Mouse (Mus musculus): ENCODE measurements at regions not wholly inside any gene's neighbourhood (a gene's known extent, or its start where the extent isn't known, plus 50 kb on each side); places are given as distances from the start of the nearest gene placed in this dataset.

- DNase-seq (ENCODE audit: low spot score in 2 of 2) = no peak
Observed at GRCm38 (mm10) chr6:95769808-95770207, 51.2 kb upstream of the Suclg2 start.

GRCm38 (mm10) chr6:95801651-95802050 is 83.1 kb upstream of the Suclg2 start:
- DNase-seq (ENCODE audit: low spot score in 2 of 2) = no peak

DNA sequence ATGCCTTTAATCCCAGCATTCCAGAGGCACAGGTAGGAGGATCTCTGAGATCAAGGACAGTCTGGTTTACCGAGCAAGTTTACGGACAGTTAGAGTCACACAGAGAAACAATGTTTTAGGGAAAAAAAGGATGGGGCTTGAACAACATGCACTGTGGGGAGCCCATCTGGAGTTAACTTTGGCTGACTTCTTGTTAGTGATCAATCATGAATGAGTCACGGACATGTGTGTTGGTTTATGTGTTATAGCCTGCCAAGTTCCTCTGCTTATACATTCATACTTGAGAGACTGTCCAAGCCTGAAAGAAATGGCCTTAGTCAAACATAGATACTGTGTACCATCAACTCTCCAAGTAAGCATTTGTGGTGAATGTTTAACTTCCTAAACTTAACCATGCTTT is 122.9 kb upstream of the Suclg2 start:
- DNase-seq (ENCODE audit: low spot score in 2 of 2) = no peak

DNA sequence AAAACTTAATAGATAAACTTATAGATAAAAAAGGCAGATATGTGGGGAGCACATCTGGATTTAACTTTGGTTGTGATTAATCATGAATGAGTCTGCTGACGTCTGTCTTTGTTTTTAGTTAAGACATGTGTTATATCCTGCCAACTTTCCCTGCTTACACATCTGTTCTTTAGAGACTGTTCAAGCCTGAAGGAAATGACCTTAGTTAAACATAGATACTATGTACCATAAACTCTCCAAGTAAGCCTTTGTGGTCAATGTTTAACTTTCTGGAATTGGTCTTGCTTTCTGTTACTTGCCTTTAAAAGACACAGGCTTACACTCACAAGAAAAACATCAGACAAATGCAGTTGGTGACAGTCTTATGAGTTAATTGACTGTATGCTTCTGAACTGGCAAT is 127.9 kb upstream of the Suclg2 start:
- no peak for DNase-seq (ENCODE audit: low spot score in 2 of 2)

- no peak for DNase-seq (ENCODE audit: low spot score in 2 of 2)
Observed at GRCm38 (mm10) chr6:95875463-95875862, 156.9 kb upstream of the Suclg2 start.

DNA sequence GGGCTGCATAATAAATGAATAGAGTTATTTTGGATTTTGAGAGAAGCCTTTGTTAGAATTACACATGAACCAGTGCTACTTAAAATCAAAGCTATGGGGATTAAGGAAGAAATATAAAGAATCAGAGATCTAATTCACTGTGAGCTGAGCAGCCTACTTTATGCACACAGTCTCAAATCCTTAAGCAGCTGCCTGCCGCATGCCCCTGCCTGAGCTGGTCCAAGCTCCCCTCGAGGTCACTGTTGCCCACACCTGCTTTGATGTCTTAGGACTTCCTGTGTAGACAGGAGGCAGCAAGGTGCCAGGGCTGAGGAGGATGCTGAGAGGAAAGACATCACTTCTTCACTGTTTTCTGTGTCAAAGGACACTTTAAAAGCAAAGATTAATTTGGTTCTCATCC is 157.7 kb upstream of the Suclg2 start:
- DNase-seq (ENCODE audit: low spot score in 2 of 2) = no peak

- DNase-seq (ENCODE audit: low spot score in 2 of 2) = peak in 1 of 2 experiments; percentile 11
Observed at GRCm38 (mm10) chr6:95886645-95887044, 168.0 kb upstream of the Suclg2 start.

- no peak for DNase-seq (ENCODE audit: low spot score in 2 of 2)
Observed at GRCm38 (mm10) chr6:95902551-95902950, 184.0 kb upstream of the Suclg2 start.

GRCm38 (mm10) chr6:95904085-95904633 is 185.6 kb upstream of the Suclg2 start:
- peak; percentile 7 to 8 for DNase-seq (ENCODE audit: low spot score in 2 of 2)

DNA sequence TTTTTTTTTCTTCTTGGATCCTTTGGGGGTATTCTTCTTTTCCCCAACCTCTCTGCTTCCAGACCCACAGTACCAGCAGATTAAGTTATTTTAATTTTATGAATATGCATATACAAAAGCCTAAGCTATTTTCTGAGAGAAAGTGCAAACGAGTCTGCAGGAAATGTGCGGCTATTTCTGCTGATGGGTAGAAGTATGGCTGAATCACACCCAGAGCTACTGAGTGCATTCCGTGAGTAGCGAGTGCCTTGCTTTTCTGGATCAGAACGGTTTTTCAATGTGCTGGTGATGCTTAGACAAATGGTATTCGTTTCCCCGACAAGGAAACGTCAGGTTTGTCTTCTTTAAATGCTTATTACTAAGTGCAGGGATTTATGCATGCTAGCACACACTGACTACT is 186.5 kb upstream of the Suclg2 start:
- peak in 1 of 2 experiments; percentile 9 for DNase-seq (ENCODE audit: low spot score in 2 of 2)

GRCm38 (mm10) chr6:95921737-95922136 is 191.2 kb upstream of the Fam19a1 start:
- no peak for DNase-seq (ENCODE audit: low spot score in 2 of 2)

GRCm38 (mm10) chr6:95934561-95934960 is 178.4 kb upstream of the Fam19a1 start:
- DNase-seq (ENCODE audit: low spot score in 2 of 2) = no peak

GRCm38 (mm10) chr6:95936504-95936903 is 176.4 kb upstream of the Fam19a1 start:
- no peak for DNase-seq (ENCODE audit: low spot score in 2 of 2)

GRCm38 (mm10) chr6:95939052-95939451 is 173.9 kb upstream of the Fam19a1 start:
- no peak for DNase-seq (ENCODE audit: low spot score in 2 of 2)

- no peak for DNase-seq (ENCODE audit: low spot score in 2 of 2)
Observed at GRCm38 (mm10) chr6:95960745-95961144, 152.2 kb upstream of the Fam19a1 start.

- DNase-seq (ENCODE audit: low spot score in 2 of 2) = no peak
Observed at GRCm38 (mm10) chr6:95966231-95966630, 146.7 kb upstream of the Fam19a1 start.

DNA sequence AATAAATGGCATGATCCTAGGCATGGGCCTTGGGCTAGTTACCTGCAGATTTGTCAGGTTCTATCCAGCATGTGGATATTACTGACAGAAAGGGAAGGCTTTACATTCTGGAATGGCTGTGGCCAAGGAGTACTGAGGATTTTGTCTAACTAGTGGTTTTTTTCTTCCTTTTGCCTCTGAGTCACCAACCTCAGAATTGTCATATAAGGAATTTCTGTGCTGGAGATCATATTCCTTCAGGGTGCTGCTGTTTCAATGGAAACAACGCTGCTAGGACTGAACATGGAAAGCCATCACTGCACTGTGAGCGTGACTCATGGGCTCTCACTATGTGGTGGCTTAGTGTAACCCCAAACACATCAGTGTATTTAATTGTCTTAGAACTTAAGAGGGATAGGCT is 137.0 kb upstream of the Fam19a1 start:
- no peak for DNase-seq (ENCODE audit: low spot score in 2 of 2)

DNA sequence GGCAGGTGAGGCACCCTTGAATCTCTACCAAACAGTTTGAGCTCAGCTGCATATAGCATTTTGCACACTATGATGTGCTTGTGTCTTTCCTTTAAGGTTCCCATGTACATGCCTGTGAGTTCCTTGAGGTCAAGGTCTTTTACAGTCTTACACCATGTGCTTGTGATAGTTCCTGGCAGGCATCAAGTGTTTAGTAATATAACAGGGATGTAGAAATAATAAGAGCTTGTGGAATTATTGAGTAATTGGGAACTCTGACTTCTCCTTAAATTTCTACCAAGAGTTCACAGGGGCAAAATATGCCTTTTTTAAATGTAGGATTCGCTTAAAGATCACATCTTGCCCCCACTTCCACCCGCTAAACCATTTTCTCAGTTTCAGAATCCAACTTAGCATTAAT is 115.9 kb upstream of the Fam19a1 start:
- no peak for DNase-seq (ENCODE audit: low spot score in 2 of 2)

DNA sequence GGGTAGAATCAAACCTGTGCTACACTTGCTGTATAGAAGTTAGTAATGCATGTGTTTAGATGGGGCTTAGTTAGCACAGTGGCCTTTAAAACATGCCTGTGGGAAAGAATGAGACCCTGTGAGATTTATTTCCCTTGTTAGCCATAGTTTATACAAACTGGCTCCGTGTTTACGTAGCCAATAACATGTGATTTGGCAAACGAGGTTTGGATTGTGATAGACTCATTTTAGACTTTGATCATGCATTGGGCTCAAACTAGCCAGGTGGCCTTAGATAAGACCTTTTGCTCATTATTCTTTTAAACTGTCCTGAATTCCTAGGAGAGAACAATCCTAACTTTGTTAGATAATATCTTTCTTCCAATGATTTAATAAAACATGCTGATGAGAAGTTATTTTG is 115.2 kb upstream of the Fam19a1 start:
- DNase-seq (ENCODE audit: low spot score in 2 of 2) = no peak

- no peak for DNase-seq (ENCODE audit: low spot score in 2 of 2)
Observed at GRCm38 (mm10) chr6:95999441-95999840, 113.5 kb upstream of the Fam19a1 start.

DNA sequence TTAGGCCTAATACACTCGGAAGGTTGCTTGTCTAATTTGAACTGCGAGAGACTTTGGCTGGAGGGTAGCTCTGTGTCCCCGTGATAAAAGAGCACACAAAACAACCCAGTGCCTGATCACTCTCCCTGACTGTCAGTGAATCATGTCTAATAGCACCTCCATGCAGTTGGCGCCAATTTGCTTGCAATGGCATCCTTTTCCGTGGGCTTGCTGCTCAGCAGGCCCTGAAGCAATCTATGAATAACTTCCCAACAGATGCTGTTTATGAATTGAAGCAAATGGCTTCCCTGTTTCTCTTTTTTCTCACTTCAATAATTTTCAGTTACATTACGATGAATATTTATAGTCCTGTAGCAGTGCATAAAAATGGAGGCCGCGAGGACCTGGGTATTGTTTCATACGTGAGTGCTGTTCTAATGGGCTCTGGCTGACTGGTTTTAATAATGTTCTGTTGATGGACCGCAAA is 112.9 kb upstream of the Fam19a1 start:
- DNase-seq (ENCODE audit: low spot score in 2 of 2) = peak; percentile 13 to 17

DNA sequence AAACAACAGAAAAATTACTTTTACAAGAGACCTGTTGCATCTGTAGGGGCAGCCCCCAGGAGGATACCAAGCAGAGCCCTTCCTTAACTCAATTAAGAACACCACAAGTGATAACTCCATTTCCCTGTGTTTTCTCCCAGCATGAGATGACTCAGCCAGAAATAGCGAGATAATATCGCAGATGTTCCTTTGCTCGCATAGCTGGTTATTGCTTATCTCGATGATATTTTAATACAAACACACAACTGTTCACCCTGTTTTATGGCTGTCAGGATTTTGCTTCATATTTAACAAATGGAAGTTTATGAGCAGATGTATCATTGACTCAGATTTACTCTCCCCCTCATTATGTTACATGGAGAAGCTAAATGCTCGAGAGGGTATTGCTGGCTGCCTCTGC is 101.7 kb upstream of the Fam19a1 start:
- DNase-seq (ENCODE audit: low spot score in 2 of 2) = no peak

DNA sequence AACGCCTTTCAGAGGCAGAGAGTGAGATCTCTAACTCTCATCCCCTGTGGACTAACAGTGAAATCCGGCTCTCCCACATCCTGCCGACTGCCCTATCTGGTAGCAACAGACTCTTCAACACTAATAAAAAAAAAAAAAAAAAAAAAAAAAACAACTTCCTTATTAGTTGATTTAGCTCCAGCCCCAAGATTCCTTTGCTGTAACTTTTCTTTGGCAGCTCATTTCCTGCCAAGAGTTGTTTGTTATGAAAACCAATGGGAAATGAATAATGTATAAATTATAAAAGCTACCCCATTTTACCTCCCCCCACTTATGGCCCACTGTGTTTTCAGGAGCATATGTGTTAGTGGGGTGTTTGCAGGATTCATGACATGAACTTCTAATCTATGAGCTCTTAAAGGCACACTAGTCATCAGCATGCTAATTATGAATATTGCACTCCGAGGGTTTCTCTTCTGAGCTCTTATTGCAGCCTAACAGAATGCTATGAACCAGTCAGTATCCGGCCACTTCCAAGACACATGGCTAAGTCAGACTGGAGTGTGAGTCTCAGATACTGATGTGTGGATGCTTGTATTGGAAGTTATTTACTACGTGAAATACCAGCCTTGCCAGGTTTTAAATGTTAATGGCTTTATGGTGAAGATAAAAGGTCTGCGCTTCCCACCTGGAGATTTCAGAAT is 84.8 kb upstream of the Fam19a1 start:
- DNase-seq (ENCODE audit: low spot score in 2 of 2) = no peak

GRCm38 (mm10) chr6:96043711-96044110 is 69.2 kb upstream of the Fam19a1 start:
- DNase-seq (ENCODE audit: low spot score in 2 of 2) = no peak

Data from frontal cortex, postnatal 10 days (tissue).